Mouse (Mus musculus) c-Kit-positive CD71-positive TER-119-positive erythroid progenitor cells, embryonic 14.5 days (primary cell): Measurements from ENCODE around the gene Urad.

Experiments
- DNase-seq: peaks from one replicate; pipeline ENCODE4 v3.0.0-alpha.2; 2013; ENCODE audit warnings: low spot score

The Urad gene

GRCm38 (mm10) chr5:147322183-147322582 lies at the start of gene Urad:
Gene Urad (minus strand): TSS chr5:147322440.
- DNase-seq: no peak

- no peak for DNase-seq
Measured at GRCm38 (mm10) chr5:147370276-147370675, 48.0 kb upstream of the Urad start.

GRCm38 (mm10) chr5:147368221-147368620 lies 46.0 kb upstream of the Urad start:
- DNase-seq: no peak

- no peak for DNase-seq
Measured at GRCm38 (mm10) chr5:147365995-147366765, 43.9 kb upstream of the Urad start.

GRCm38 (mm10) chr5:147363054-147363453 lies 40.8 kb upstream of the Urad start:
- no peak for DNase-seq

- DNase-seq: no peak
Measured at GRCm38 (mm10) chr5:147358481-147358880, 36.2 kb upstream of the Urad start.

GRCm38 (mm10) chr5:147357536-147357935 lies 35.3 kb upstream of the Urad start:
- DNase-seq: peak; percentile 48

GRCm38 (mm10) chr5:147356260-147357055 lies 34.2 kb upstream of the Urad start:
- DNase-seq: no peak

GRCm38 (mm10) chr5:147355788-147356187 lies 33.5 kb upstream of the Urad start:
- DNase-seq: no peak

- DNase-seq: no peak
Measured at GRCm38 (mm10) chr5:147354985-147355384, 32.7 kb upstream of the Urad start.

GRCm38 (mm10) chr5:147354161-147354780 lies 32.0 kb upstream of the Urad start:
- no peak for DNase-seq

GRCm38 (mm10) chr5:147351931-147352330 lies 29.7 kb upstream of the Urad start:
- DNase-seq: no peak

- DNase-seq: no peak
Measured at GRCm38 (mm10) chr5:147345981-147346380, 23.7 kb upstream of the Urad start.

- no peak for DNase-seq
Measured at GRCm38 (mm10) chr5:147343904-147344303, 21.7 kb upstream of the Urad start.

- DNase-seq: no peak
Measured at GRCm38 (mm10) chr5:147342901-147343300, 20.7 kb upstream of the Urad start.

GRCm38 (mm10) chr5:147340741-147341414 lies 18.6 kb upstream of the Urad start:
- no peak for DNase-seq

- DNase-seq: no peak
Measured at GRCm38 (mm10) chr5:147339560-147339959, 17.3 kb upstream of the Urad start.

GRCm38 (mm10) chr5:147338967-147339366 lies 16.7 kb upstream of the Urad start:
- DNase-seq: no peak

- no peak for DNase-seq
Measured at GRCm38 (mm10) chr5:147332711-147333110, 10.5 kb upstream of the Urad start.

- DNase-seq: peak; percentile 61
Measured at GRCm38 (mm10) chr5:147331547-147331946, 9.3 kb upstream of the Urad start.

GRCm38 (mm10) chr5:147329946-147330345 lies 7.7 kb upstream of the Urad start:
- no peak for DNase-seq

- no peak for DNase-seq
Measured at GRCm38 (mm10) chr5:147327636-147328035, 5.4 kb upstream of the Urad start.
